Mouse (Mus musculus) kidney, embryonic 14.5 days (tissue): ENCODE data around the gene Syn3. TPM values are rescaled to one million over a fixed set of nuclear protein-coding genes. Genes with fewer than 3 reads are reported as not detected.
A peak's percentile ranks its signal among the peaks of the same experiment; 100 is the strongest.

Experiments used
- ATAC-seq: fragments of 200-750 bp; cut with Nextera tagmentation; 2 replicates; pipeline ENCODE4 v1.8.0; 2017; ENCODE audit warnings: moderate number of reproducible peaks, mild to moderate bottlenecking, moderate TSS enrichment, moderate library complexity; ENCODE audit not compliant: low FRiP score, low TSS enrichment
- H3K27ac ChIP-seq: fragments of 300-500 bp; sonication (generic); 2 replicates; pipeline ENCODE4 v1.5.1; 2014; ENCODE audit warnings: low read depth, mild to moderate bottlenecking, low read length, moderate library complexity, mixed read lengths
- H3K27me3 ChIP-seq: fragments of 300-500 bp; sonication (generic); 2 replicates; pipeline ENCODE4 v1.6.1; 2014; ENCODE audit warnings: mild to moderate bottlenecking, low read length; ENCODE audit not compliant: control insufficient read depth, insufficient read depth
- H3K36me3 ChIP-seq: fragments of 300-500 bp; sonication (generic); 2 replicates; pipeline ENCODE4 v1.6.1; 2014; ENCODE audit warnings: low read length, mixed read lengths; ENCODE audit not compliant: control insufficient read depth, insufficient read depth
- H3K4me1 ChIP-seq: fragments of 300-500 bp; sonication (generic); 2 replicates; pipeline ENCODE4 v1.6.1; 2014; ENCODE audit warnings: low read length, mixed read lengths; ENCODE audit not compliant: control insufficient read depth, insufficient read depth
- H3K4me2 ChIP-seq: fragments of 300-500 bp; sonication (generic); replicated peaks from 2 replicates; pipeline ENCODE4 v1.6.1; 2014; ENCODE audit warnings: low read depth, mild to moderate bottlenecking, low read length
- H3K4me3 ChIP-seq: fragments of 300-500 bp; sonication (generic); 2 replicates; pipeline ENCODE4 v1.5.1; 2014; ENCODE audit warnings: mild to moderate bottlenecking, low read length
- H3K9ac ChIP-seq: fragments of 300-500 bp; sonication (generic); 2 replicates; pipeline ENCODE4 v1.6.1; 2014; ENCODE audit warnings: low read depth, mild to moderate bottlenecking, low read length, moderate library complexity
- H3K9me3 ChIP-seq: fragments of 300-500 bp; sonication (generic); 2 replicates; pipeline ENCODE4 v1.6.1; 2016; ENCODE audit warnings: low read length; ENCODE audit not compliant: control insufficient read depth
- WGBS: fragments of 180-500 bp; shearing (Covaris S2); extraction: QIAGEN DNeasy Blood & Tissue Kit; methylation state at CpG from one replicate; pipeline ENCODE4 v1.1.7; 2014; 5-methylcytosine and 5-hydroxymethylcytosine counted together
- polyA plus RNA-seq: library from polyadenylated mRNA; unstranded; fragments of >200 nt; fragmentation: Nextera tagmentation; extraction: Ambion mirVana; gene quantifications from 2 replicates; pipeline ENCODE4 v1.2.1, GENCODE M21; 2014

Gene Syn3
- polyA plus RNA-seq, 1 experiment from 2014 or later: 8.4 TPM

DNA sequence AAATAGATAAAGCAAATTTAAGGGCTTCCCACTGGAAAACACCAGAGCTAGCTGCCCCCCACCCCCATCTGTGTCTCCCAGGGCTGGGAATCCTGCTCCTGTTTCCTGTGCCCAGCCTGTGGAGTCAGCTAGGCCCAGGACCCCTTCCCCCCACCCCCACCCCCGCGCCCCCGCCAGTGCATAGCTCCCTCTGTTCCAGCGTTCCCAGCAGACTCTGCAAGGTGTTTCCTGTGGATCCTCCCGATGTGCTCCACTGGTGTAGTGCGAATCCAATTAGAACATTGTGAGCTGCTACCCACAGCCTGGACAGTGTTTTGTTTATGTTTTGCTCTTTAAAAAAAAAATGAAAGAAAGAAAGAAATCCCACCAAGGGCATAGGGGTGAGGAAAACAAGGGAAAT, 173.4 kb downstream of the Syn3 start:
- 0 out of 2 replicates have a peak, but pooled peaks cover 5% of the 10 kb centered on the region for H3K4me1 ChIP-seq
- H3K9ac ChIP-seq: no peak overlapping the region
- no peaks in the 10 kb centered on the region for H3K9me3 ChIP-seq
- H3K4me3 ChIP-seq: no peak overlapping the region
- 0 out of 2 replicates have a peak, but pooled peaks have one; percentile 47 for ATAC-seq
- 26% methylated on average over 6 of the region's 6 CpGs for WGBS
- H3K36me3 ChIP-seq: no peaks in the 10 kb centered on the region
- H3K27ac ChIP-seq: no peak overlapping the region; the same call in none of the 2 replicates
- no peak overlapping the region for H3K4me2 ChIP-seq
- H3K27me3 ChIP-seq: no peaks in the 10 kb centered on the region

DNA sequence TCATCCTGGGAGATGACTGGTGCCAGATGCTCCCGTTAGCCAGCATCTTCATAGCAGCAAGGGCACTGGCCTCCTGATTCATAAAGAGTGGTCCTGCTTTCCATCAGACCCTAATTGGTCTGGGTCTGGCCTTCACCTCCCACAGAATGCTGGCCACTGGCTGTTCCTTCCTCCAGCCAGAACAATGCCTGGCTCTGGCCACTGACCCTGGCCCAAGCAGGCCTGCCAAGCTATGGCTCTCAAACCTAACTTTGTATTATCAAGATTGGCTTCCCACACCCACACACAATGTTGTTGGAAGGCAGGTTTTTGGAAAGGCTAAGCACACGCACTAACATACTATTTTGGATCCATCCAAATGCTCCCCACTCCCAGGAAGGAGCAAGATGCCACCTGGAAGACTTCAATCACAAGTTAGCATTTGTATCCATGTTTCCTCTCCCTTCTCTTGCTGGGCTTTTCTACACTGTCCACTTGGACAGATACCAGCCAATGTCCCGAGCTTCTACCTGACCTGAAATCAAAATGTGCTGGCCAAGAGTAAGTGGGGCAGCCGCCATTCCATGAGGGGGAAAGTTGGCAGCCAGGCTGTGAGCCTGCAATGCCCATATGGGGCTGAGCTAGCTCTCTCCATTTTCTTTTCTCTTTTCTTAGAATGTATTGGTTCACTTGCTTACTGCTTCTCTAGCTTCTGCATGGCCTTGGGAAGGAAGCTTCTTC, 175.3 kb downstream of the Syn3 start:
- H3K4me1 ChIP-seq: 0 out of 2 replicates have a peak, but pooled peaks cover 5% of the 10 kb centered on the region
- no peak overlapping the region for H3K9ac ChIP-seq
- no peaks in the 10 kb centered on the region for H3K36me3 ChIP-seq
- ATAC-seq: no peak
- no peaks in the 10 kb centered on the region for H3K9me3 ChIP-seq
- H3K4me2 ChIP-seq: no peak overlapping the region
- no peaks in the 10 kb centered on the region; the same call in 1 of the 2 replicates for H3K27me3 ChIP-seq
- no peak overlapping the region for H3K27ac ChIP-seq
- no peak overlapping the region for H3K4me3 ChIP-seq
- WGBS: 89% methylated on average over 4 of the region's 4 CpGs

DNA sequence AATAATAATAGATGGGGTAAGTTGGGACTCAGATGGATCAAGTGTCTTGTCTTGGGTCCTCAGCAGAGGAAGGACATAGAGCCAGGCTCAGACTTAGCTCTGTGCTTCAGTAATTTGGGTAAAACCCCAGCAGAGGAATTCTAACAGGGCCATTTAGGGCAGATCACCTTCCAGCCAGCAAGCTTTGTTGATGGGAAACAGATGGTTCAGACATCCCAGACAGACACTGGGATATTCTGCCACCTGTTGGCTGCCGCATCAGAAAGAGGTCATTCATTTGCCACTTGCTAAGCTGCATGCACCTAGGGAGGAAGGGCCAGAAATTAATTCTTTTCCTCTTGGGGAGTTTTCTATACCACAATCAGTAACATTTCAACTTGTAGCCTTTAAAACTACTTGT, 176.7 kb downstream of the Syn3 start:
- WGBS: 19% methylated on average over 1 of the region's 1 CpGs
- Histone ChIP-seq H3K9ac (no peak overlapping the region), H3K4me2 (no peak overlapping the region), H3K4me1 (0 out of 2 replicates have a peak, but pooled peaks cover 5% of the 10 kb centered on the region), H3K27me3 (no peaks in the 10 kb centered on the region; the same call in 1 of the 2 replicates), H3K36me3 (no peaks in the 10 kb centered on the region), H3K27ac (no peak overlapping the region), H3K9me3 (no peaks in the 10 kb centered on the region), H3K4me3 (no peak overlapping the region)
- ATAC-seq: no peak

DNA sequence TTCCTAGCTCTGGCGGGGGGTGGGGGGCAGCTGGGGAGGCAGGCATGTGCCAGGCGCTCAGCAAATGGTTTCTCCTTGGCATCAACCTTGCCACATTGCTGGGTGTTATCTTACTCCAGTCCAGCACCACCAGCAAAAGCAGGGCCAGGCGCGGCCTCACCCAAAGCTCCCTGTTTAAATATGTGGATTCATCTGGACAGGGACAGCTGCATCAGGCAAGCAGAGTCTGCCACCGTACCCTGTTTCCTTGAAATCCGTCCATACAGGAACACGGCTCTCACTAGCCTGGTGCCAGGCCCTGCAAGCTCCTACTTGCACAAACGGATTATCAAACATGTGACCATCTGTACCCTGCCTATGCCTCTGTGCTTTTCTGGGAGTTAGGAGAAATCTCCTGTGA, 177.5 kb downstream of the Syn3 start:
- 0 out of 2 replicates have a peak, but pooled peaks cover 5% of the 10 kb centered on the region for H3K4me1 ChIP-seq
- ATAC-seq: no peak
- no peak overlapping the region for H3K4me3 ChIP-seq
- H3K27ac ChIP-seq: no peak overlapping the region
- no peak overlapping the region for H3K4me2 ChIP-seq
- no peaks in the 10 kb centered on the region for H3K36me3 ChIP-seq
- no peak overlapping the region for H3K9ac ChIP-seq
- no peaks in the 10 kb centered on the region; the same call in 1 of the 2 replicates for H3K27me3 ChIP-seq
- H3K9me3 ChIP-seq: no peaks in the 10 kb centered on the region
- 90% methylated on average over 8 of the region's 8 CpGs for WGBS

DNA sequence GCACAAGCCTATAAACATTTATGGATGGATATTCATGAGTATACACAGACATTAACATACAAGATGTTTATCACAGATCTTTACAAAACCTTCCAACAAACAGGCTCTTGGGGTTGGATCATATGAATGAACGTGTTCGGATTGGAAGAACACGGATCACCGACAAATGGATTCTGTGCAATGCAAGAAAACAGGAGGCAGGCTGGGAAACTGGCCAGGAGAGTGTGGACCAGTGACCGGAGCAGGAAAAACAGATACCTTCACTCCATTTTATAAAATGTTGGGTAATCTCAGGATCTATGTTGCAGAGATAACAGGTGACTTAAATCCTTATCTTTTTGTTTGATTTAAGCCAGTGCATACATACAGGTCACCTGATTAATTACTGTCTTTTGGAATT, 178.5 kb downstream of the Syn3 start:
- H3K4me3 ChIP-seq: no peak overlapping the region
- no peak for ATAC-seq
- no peaks in the 10 kb centered on the region for H3K36me3 ChIP-seq
- WGBS: 88% methylated on average over 5 of the region's 5 CpGs
- no peak overlapping the region for H3K4me2 ChIP-seq
- H3K27ac ChIP-seq: no peak overlapping the region
- 0 out of 2 replicates have a peak, but pooled peaks cover 11% of the 10 kb centered on the region for H3K4me1 ChIP-seq
- no peak overlapping the region for H3K9ac ChIP-seq
- H3K27me3 ChIP-seq: no peaks in the 10 kb centered on the region; the same call in 1 of the 2 replicates
- no peaks in the 10 kb centered on the region for H3K9me3 ChIP-seq

DNA sequence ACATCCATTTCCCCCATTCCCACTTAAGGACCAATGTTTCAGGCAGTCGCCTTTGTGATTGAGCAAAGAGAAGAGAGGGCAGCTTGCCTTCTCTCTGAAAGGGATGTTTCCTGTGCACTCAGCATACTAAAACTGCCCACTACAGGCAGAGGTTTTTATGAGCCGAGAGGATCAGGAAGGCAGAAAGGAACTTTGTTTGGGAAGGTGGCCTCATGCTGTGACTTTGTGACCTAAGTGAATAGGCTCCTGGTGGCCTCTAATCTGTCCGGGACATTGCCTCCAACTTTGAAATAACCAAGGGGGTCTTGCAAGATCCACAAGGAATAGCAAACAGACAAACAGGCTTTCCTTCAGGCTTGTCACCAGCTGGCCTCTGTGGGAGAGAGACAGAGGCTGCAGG, 179.2 kb downstream of the Syn3 start:
- 29% methylated on average over 3 of the region's 3 CpGs for WGBS
- no peaks in the 10 kb centered on the region for H3K9me3 ChIP-seq
- no peaks in the 10 kb centered on the region for H3K36me3 ChIP-seq
- H3K4me1 ChIP-seq: peaks cover 13% of the 10 kb centered on the region; the same call in 1 of the 2 replicates
- H3K4me3 ChIP-seq: no peak overlapping the region
- H3K4me2 ChIP-seq: no peak overlapping the region
- H3K27me3 ChIP-seq: no peaks in the 10 kb centered on the region; the same call in 1 of the 2 replicates
- H3K27ac ChIP-seq: no peak overlapping the region
- H3K9ac ChIP-seq: no peak overlapping the region; the same call in 1 of the 2 replicates
- ATAC-seq: no peak

DNA sequence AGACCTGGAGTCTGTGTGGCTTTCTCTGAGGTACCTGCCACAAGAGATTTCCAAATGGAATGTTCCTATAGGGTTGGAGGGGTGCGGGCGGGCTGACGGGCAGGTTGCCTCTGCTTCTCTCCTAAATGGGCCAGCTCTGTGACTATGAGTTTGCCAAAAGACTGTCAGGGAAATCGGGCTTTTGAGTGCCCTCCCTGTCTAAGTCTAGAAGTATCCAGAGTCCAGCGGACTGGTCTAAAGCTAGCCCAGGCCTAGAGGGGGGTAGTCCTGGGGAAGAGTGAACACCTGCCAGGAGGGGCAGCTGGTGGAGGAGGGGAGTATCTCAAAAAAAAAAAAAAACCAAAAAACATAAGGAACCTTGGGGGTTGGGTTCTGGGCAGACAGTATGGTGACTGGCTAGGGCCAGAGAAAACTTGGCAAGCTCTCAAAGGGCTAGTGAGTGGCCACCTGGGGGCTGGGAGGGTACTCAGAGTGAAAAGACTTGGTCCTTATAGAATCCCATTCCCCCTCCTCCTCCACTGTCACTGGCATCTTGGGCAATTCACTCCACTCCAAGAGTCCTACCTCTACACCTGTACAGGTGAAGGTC, 180.1 kb downstream of the Syn3 start:
- WGBS: 87% methylated on average over 5 of the region's 5 CpGs
- ATAC-seq: no peak

DNA sequence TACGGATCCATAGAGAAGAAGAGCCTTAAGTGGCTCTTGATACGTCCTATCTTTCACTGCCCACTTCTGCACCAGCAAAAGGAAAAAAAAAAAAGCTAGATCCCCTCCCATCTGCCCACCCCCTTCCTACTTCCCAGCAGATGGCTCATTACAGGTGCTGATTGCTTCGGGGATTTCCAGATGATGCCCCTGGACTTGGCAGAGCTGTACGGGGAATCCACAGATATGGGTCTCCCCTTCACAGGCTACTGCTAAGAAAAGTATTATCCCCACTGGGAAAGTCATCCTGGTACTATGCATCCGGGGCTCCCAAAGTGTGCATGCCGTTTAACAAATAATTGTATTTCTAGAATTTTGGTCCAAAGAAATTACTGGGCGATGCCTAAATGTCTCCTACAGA, 181.1 kb downstream of the Syn3 start:
- Histone ChIP-seq H3K9me3 (no peaks in the 10 kb centered on the region), H3K4me2 (no peak overlapping the region), H3K4me1 (peaks cover 13% of the 10 kb centered on the region; the same call in 1 of the 2 replicates), H3K27me3 (no peaks in the 10 kb centered on the region; the same call in 1 of the 2 replicates), H3K36me3 (no peaks in the 10 kb centered on the region), H3K4me3 (no peak overlapping the region), H3K9ac (no peak overlapping the region), H3K27ac (no peak overlapping the region)
- no peak for ATAC-seq
- WGBS: 84% methylated on average over 7 of the region's 7 CpGs

More for the DNA sequence above, 180.1 kb downstream of the Syn3 start:
- no peaks in the 10 kb centered on the region for H3K9me3 ChIP-seq
- H3K36me3 ChIP-seq: no peaks in the 10 kb centered on the region
- no peak overlapping the region for H3K4me3 ChIP-seq
- no peak overlapping the region for H3K27ac ChIP-seq
- H3K27me3 ChIP-seq: no peaks in the 10 kb centered on the region; the same call in 1 of the 2 replicates
- H3K4me2 ChIP-seq: no peak overlapping the region
- H3K9ac ChIP-seq: no peak overlapping the region
- peaks cover 13% of the 10 kb centered on the region; the same call in 1 of the 2 replicates for H3K4me1 ChIP-seq

DNA sequence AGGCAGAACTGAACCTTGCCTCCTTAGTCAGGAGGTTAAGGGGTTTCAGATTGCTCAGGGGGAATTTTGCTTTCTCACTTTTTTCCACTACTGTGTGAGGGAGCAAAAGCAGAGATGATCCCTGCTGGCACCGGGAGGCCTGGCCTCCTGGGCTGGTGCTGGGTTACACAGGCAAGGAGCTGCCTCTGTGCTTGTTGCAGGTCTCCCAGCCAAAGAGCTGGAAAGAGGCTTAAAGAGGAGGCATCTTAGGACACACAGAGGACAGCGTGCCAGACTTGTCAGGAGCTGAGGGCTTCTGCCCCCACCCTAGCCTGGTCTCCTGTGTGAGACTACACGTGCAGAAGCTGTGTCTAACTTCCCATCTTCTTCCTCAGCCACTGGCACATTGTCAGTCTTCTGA, 183.2 kb downstream of the Syn3 start:
- 23% methylated on average over 3 of the region's 3 CpGs for WGBS
- Histone ChIP-seq H3K9me3 (no peaks in the 10 kb centered on the region), H3K4me1 (peaks cover 10% of the 10 kb centered on the region; the same call in 1 of the 2 replicates), H3K27ac (no peak overlapping the region), H3K4me2 (no peak overlapping the region), H3K27me3 (no peaks in the 10 kb centered on the region; the same call in 1 of the 2 replicates), H3K4me3 (no peak overlapping the region), H3K9ac (no peak overlapping the region), H3K36me3 (no peaks in the 10 kb centered on the region)
- ATAC-seq: peak; percentile 64; the same call in 1 of the 2 replicates
